Mouse (Mus musculus): ENCODE data around the gene Tert. TPM values are rescaled to one million over a fixed set of nuclear protein-coding genes. Genes with fewer than 3 reads are reported as not detected.
A peak's percentile ranks its signal among the peaks of the same experiment; 100 is the strongest.

Gene Tert
- polyA plus RNA-seq (2012; ENCODE audit: insufficient read depth, low replicate concordance): not detected in 2 replicates

- peaks cover 11% of the 10 kb centered on the region for H3K36me3 ChIP-seq (replicated peaks; ENCODE audit: low read length)
- peaks cover 40% of the 10 kb centered on the region for H3K27me3 ChIP-seq (replicated peaks)
- TF ChIP-seq FLI1 (IDR thresholded peaks at IDR 0.05; ENCODE audit: low read length) (no peak), GATA1 (IDR thresholded peaks at IDR 0.05; ENCODE audit: borderline replicate concordance, low read length) (no peak)
- H3K4me1 ChIP-seq: peaks cover 20% of the 10 kb centered on the region
- no peaks in the 10 kb centered on the region for H3K9me3 ChIP-seq
- peak within 1 kb of the TSS; percentile 87 for H3K4me3 ChIP-seq (replicated peaks)
These were observed at the start of gene Tert for GRCm38 (mm10) chr13:73626745-73627549. Tert (plus strand) TSS chr13:73626911.

- Histone ChIP-seq H3K36me3 (replicated peaks; ENCODE audit: low read length) (peaks cover 25% of the 10 kb centered on the region), H3K4me1 (no peaks in the 10 kb centered on the region), H3K4me3 (replicated peaks) (no peak overlapping the region), H3K9me3 (no peaks in the 10 kb centered on the region), H3K27me3 (replicated peaks) (peaks cover 31% of the 10 kb centered on the region)
- TF ChIP-seq GATA1 (IDR thresholded peaks at IDR 0.05; ENCODE audit: borderline replicate concordance, low read length) (no peak), FLI1 (IDR thresholded peaks at IDR 0.05; ENCODE audit: low read length) (no peak)
These were observed 49.4 kb upstream of the Tert start for GRCm38 (mm10) chr13:73577277-73577676.

- TF ChIP-seq FLI1 (IDR thresholded peaks at IDR 0.05; ENCODE audit: low read length) (no peak), GATA1 (IDR thresholded peaks at IDR 0.05; ENCODE audit: borderline replicate concordance, low read length) (no peak)
- peaks cover 34% of the 10 kb centered on the region for H3K27me3 ChIP-seq (replicated peaks)
These were observed 35.2 kb upstream of the Tert start for GRCm38 (mm10) chr13:73591488-73591887.

GRCm38 (mm10) chr13:73592546-73592945, 34.2 kb upstream of the Tert start:
- Histone ChIP-seq H3K36me3 (replicated peaks; ENCODE audit: low read length) (no peaks in the 10 kb centered on the region), H3K27me3 (replicated peaks) (peaks cover 31% of the 10 kb centered on the region), H3K9me3 (peaks cover 10% of the 10 kb centered on the region), H3K4me3 (replicated peaks) (no peak overlapping the region), H3K4me1 (peaks cover 10% of the 10 kb centered on the region)
- TF ChIP-seq GATA1 (IDR thresholded peaks at IDR 0.05; ENCODE audit: borderline replicate concordance, low read length) (no peak), FLI1 (IDR thresholded peaks at IDR 0.05; ENCODE audit: low read length) (no peak)

More at GRCm38 (mm10) chr13:73591488-73591887, 35.2 kb upstream of the Tert start:
- peaks cover 10% of the 10 kb centered on the region for H3K9me3 ChIP-seq
- H3K4me1 ChIP-seq: peaks cover 10% of the 10 kb centered on the region
- H3K36me3 ChIP-seq (replicated peaks; ENCODE audit: low read length): no peaks in the 10 kb centered on the region
- H3K4me3 ChIP-seq (replicated peaks): no peak overlapping the region

GRCm38 (mm10) chr13:73596276-73596675, 30.4 kb upstream of the Tert start:
- peaks cover 21% of the 10 kb centered on the region for H3K27me3 ChIP-seq (replicated peaks)
- H3K4me1 ChIP-seq: peaks cover 37% of the 10 kb centered on the region
- no peaks in the 10 kb centered on the region for H3K36me3 ChIP-seq (replicated peaks; ENCODE audit: low read length)
- peak overlapping the region; percentile 5 for H3K4me3 ChIP-seq (replicated peaks)
- TF ChIP-seq FLI1 (IDR thresholded peaks at IDR 0.05; ENCODE audit: low read length) (no peak), GATA1 (IDR thresholded peaks at IDR 0.05; ENCODE audit: borderline replicate concordance, low read length) (no peak)
- H3K9me3 ChIP-seq: peaks cover 8% of the 10 kb centered on the region

GRCm38 (mm10) chr13:73600217-73600616, 26.5 kb upstream of the Tert start:
- H3K9me3 ChIP-seq: no peaks in the 10 kb centered on the region
- TF ChIP-seq GATA1 (IDR thresholded peaks at IDR 0.05; ENCODE audit: borderline replicate concordance, low read length) (no peak), FLI1 (IDR thresholded peaks at IDR 0.05; ENCODE audit: low read length) (no peak)
- H3K27me3 ChIP-seq (replicated peaks): peaks cover 4% of the 10 kb centered on the region
- H3K4me3 ChIP-seq (replicated peaks): no peak overlapping the region
- H3K36me3 ChIP-seq (replicated peaks; ENCODE audit: low read length): no peaks in the 10 kb centered on the region
- H3K4me1 ChIP-seq: peaks cover 57% of the 10 kb centered on the region

GRCm38 (mm10) chr13:73603046-73603445, 23.7 kb upstream of the Tert start:
- Histone ChIP-seq H3K4me1 (peaks cover 69% of the 10 kb centered on the region), H3K4me3 (replicated peaks) (peak overlapping the region; percentile 99), H3K9me3 (no peaks in the 10 kb centered on the region), H3K27me3 (replicated peaks) (no peaks in the 10 kb centered on the region), H3K36me3 (replicated peaks; ENCODE audit: low read length) (peaks cover 28% of the 10 kb centered on the region)
- TF ChIP-seq GATA1 (IDR thresholded peaks at IDR 0.05; ENCODE audit: borderline replicate concordance, low read length) (no peak), FLI1 (IDR thresholded peaks at IDR 0.05; ENCODE audit: low read length) (no peak)

GRCm38 (mm10) chr13:73603522-73604155, 23.1 kb upstream of the Tert start, which contains the start of gene Clptm1l:
Clptm1l (plus strand) TSS chr13:73604006.
- H3K36me3 ChIP-seq (replicated peaks; ENCODE audit: low read length): peaks cover 34% of the 10 kb centered on the region
- TF ChIP-seq FLI1 (IDR thresholded peaks at IDR 0.05; ENCODE audit: low read length) (no peak), GATA1 (IDR thresholded peaks at IDR 0.05; ENCODE audit: borderline replicate concordance, low read length) (no peak)

GRCm38 (mm10) chr13:73604156-73604957, 22.4 kb upstream of the Tert start:
- Histone ChIP-seq H3K36me3 (replicated peaks; ENCODE audit: low read length) (peaks cover 41% of the 10 kb centered on the region), H3K27me3 (replicated peaks) (no peaks in the 10 kb centered on the region), H3K4me3 (replicated peaks) (peak overlapping the region; percentile 99), H3K4me1 (peaks cover 61% of the 10 kb centered on the region), H3K9me3 (no peaks in the 10 kb centered on the region)
- no peak for TF ChIP-seq FLI1 (IDR thresholded peaks at IDR 0.05; ENCODE audit: low read length)
- TF ChIP-seq GATA1 (IDR thresholded peaks at IDR 0.05; ENCODE audit: borderline replicate concordance, low read length): no peak

More at GRCm38 (mm10) chr13:73603522-73604155, 23.1 kb upstream of the Tert start, which contains the start of gene Clptm1l:
- peak within 1 kb of the TSS; percentile 99 for H3K4me3 ChIP-seq (replicated peaks)
- no peaks in the 10 kb centered on the region for H3K9me3 ChIP-seq
- peaks cover 67% of the 10 kb centered on the region for H3K4me1 ChIP-seq
- no peaks in the 10 kb centered on the region for H3K27me3 ChIP-seq (replicated peaks)
